Mouse (Mus musculus): Measurements from ENCODE around the gene Entpd7. TPM values are rescaled to one million over a fixed set of nuclear protein-coding genes. Genes with fewer than 3 reads are reported as not detected.

Gene Entpd7
- polyA plus RNA-seq, 1 experiment from 2014 or later: 6.6 TPM

DNA sequence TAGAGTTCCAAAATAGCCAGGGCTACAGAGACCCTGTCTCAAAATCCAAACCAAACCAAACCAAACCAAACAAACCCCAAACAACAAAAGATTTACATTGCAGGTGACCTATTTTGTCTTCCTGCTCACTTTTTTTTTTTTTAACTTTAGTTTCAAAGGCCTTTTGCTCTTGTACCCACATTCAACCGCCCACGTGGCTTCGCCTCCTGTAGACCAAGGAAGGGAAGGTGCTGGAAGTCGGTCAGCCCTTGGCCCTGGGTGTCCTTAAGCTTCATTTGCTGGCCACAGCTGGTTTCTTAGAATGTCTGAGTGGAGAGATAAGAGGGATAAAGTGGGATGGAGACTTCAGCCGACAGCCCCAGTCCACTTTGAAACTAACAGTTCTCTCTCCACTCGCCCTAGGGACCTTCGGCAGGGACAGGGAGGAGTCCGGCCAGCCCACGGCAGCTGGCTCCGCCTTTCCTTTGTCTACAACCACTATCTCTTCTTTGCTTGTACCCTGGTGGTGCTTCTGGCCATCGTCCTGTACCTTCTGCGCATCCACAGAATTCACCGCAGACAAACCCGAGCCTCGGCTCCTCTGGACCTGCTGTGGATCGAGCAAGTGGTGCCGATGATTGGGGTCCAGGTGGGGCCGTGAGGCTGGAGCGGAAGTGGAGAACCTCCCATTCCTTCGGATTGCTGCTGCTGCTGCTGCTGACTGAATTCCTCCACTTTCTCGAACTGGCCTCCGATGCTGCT, 40.0 kb downstream of the Entpd7 start:
- Histone ChIP-seq H3K4me3 (peak overlapping the region; percentile 48), H3K27ac (replicated peaks) (peak overlapping the region; percentile 45; the same call in 1 of the 2 replicates), H3K36me3 (peaks cover 57% of the 10 kb centered on the region), H3K9ac (peak overlapping the region; percentile 77), H3K4me1 (peaks cover 11% of the 10 kb centered on the region), H3K9me3 (no peaks in the 10 kb centered on the region), H3K4me2 (peak overlapping the region; percentile 70), H3K27me3 (replicated peaks) (no peaks in the 10 kb centered on the region)
- WGBS: 31% methylated on average over 22 of the region's 22 CpGs
- ATAC-seq (ENCODE audit: extremely low read depth, insufficient number of reproducible peaks, low FRiP score, low TSS enrichment): no peak

DNA sequence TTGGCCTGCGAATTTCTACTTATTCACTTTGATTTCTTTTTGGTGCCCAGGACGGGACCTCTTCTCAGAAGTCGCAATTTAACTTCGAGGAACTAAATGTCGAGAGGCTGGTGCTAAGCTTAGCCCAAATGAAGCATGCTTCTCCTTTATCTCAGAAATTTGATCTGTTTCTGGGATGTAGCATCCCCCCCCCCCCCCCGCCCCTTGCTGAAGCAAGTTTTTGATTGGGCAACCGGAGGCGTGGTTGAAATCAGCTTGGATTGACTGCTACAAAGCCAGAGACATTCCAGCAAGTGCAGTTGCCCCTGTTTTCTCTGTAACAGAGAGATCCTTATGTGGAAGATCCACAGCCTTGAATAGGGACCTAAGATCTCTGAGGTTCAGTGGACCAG, 40.6 kb downstream of the Entpd7 start:
- peaks cover 58% of the 10 kb centered on the region for H3K36me3 ChIP-seq
- 32% methylated on average over 8 of the region's 8 CpGs for WGBS
- peaks cover 11% of the 10 kb centered on the region for H3K4me1 ChIP-seq
- no peaks in the 10 kb centered on the region for H3K9me3 ChIP-seq
- H3K9ac ChIP-seq: peak overlapping the region; percentile 77
- H3K27me3 ChIP-seq (replicated peaks): no peaks in the 10 kb centered on the region
- peak overlapping the region; percentile 48 for H3K4me3 ChIP-seq
- ATAC-seq (ENCODE audit: extremely low read depth, insufficient number of reproducible peaks, low FRiP score, low TSS enrichment): no peak
- peak overlapping the region; percentile 45; the same call in 1 of the 2 replicates for H3K27ac ChIP-seq (replicated peaks)
- peak overlapping the region; percentile 70 for H3K4me2 ChIP-seq

DNA sequence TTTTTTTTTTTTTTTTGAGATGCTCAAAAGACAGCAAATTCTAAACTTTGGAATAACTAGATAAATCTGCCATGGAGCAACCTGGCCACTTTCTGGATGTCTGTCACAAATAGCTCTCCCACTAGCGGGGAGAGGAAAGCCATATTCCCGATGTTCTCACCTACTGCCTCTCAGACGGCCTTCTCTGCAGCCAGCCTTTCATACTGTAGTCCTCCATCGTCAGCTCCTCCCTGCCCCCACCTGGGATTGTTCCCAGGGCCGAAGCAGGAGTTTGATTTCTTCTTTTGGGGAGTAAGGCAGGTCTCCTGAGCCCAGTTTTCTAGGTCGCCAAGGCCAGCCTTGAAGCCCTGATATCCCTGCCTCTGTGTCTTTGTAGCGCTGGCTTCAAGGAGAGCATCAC, 41.7 kb downstream of the Entpd7 start:
- ATAC-seq (ENCODE audit: extremely low read depth, insufficient number of reproducible peaks, low FRiP score, low TSS enrichment): no peak
- Histone ChIP-seq H3K36me3 (peaks cover 56% of the 10 kb centered on the region), H3K4me2 (no peak overlapping the region), H3K9ac (no peak overlapping the region), H3K27me3 (replicated peaks) (no peaks in the 10 kb centered on the region), H3K4me1 (peaks cover 11% of the 10 kb centered on the region), H3K4me3 (no peak overlapping the region), H3K27ac (replicated peaks) (no peak overlapping the region), H3K9me3 (no peaks in the 10 kb centered on the region)
- WGBS: 57% methylated on average over 7 of the region's 7 CpGs

DNA sequence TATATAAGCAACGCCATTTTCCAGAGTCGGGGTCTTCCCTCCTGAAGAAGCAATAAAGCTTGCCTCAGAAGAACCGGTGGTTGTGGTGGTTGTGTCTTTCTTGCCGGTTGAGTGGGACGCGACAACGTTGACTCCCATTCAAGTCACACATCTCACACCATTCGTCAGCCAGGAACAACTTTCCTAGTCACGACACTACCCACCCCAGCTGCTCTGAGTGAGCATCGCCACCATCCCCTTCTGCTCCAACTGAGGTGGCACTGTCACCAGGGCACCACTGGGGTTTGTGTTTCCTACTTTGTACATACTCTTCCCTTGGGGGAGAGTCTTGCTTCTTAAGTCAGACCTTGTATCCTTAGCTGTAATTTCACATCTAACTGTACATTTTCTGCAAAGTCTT, 48.9 kb downstream of the Entpd7 start:
- Histone ChIP-seq H3K4me3 (no peak overlapping the region), H3K9me3 (no peaks in the 10 kb centered on the region), H3K4me2 (no peak overlapping the region), H3K9ac (no peak overlapping the region), H3K4me1 (no peaks in the 10 kb centered on the region), H3K27me3 (replicated peaks) (no peaks in the 10 kb centered on the region), H3K27ac (replicated peaks) (no peak overlapping the region), H3K36me3 (peaks cover 93% of the 10 kb centered on the region)
- ATAC-seq (ENCODE audit: extremely low read depth, insufficient number of reproducible peaks, low FRiP score, low TSS enrichment): no peak
- WGBS: 96% methylated on average over 10 of the region's 10 CpGs

DNA sequence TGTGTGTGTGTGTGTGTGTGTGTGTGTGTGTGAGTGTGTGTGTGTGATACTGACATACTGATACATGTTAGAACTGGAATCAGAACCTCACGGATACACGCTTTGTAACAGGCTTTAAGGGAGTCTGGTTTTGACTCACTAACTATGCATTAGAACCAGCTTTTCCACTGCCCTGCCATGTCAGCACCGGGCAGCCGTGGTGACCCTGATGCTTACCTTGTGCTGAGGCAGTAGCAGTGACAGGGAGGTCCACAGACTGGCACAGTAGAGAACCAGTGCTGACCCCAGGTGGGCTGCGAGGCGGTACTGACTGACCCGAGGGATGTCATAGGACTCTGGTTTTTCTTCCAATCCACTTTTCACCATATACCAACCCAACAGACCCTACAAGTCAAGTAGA, 53.9 kb downstream of the Entpd7 start:
- ATAC-seq (ENCODE audit: extremely low read depth, insufficient number of reproducible peaks, low FRiP score, low TSS enrichment): no peak
- Histone ChIP-seq H3K4me2 (no peak overlapping the region), H3K36me3 (peaks cover 95% of the 10 kb centered on the region), H3K9me3 (no peaks in the 10 kb centered on the region), H3K4me3 (no peak overlapping the region), H3K27me3 (replicated peaks) (no peaks in the 10 kb centered on the region), H3K27ac (replicated peaks) (no peak overlapping the region), H3K4me1 (peaks cover 5% of the 10 kb centered on the region; the same call in 1 of the 2 replicates), H3K9ac (no peak overlapping the region)
- WGBS: 88% methylated on average over 7 of the region's 7 CpGs

DNA sequence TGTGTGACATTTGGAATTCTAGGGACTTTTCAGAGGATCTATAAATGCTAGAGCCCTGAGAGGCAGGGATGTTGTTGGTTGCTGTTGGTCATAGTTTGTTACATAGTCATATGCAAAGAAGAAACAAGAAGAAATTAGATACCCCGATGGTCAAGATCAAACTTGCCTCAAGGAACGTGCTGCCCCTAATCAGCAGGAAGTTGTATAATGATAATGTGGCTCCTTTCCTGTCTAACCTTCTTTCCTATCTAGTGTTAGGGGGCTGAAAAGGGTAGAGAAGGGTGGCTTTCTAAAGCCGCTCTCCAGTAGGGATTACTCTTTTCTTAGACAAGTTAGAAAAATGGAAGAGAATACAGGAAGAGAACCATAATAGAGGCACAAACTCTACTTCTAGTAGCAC, 56.3 kb downstream of the Entpd7 start:
- peaks cover 97% of the 10 kb centered on the region for H3K36me3 ChIP-seq
- 67% methylated on average over 3 of the region's 3 CpGs for WGBS

DNA sequence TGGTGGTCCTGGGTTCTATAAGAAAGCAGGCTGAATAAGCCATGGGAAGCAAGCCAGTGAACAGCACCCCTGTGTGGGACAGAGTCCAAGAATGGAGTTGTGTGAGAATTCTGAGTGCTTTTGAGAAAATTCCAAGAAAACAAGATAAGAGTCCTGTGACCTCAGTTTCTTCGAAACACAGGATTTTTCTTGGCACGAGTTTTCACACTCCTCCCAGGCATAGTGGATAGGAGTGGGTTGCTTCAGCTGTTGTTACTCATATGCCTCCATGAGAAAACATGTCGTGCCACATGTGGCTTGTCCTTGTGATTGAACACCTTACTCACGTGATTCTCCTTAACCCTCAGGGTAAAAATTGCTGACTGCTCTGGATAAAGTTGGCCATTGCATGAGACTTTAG, 58.4 kb downstream of the Entpd7 start:
- H3K4me1 ChIP-seq: peaks cover 14% of the 10 kb centered on the region; the same call in 1 of the 2 replicates
- peaks cover 81% of the 10 kb centered on the region for H3K36me3 ChIP-seq
- WGBS: 62% methylated on average over 4 of the region's 4 CpGs
- no peak for ATAC-seq (ENCODE audit: extremely low read depth, insufficient number of reproducible peaks, low FRiP score, low TSS enrichment)
- no peaks in the 10 kb centered on the region for H3K9me3 ChIP-seq
- H3K27me3 ChIP-seq (replicated peaks): no peaks in the 10 kb centered on the region
- H3K27ac ChIP-seq (replicated peaks): no peak overlapping the region; the same call in 1 of the 2 replicates
- H3K4me2 ChIP-seq: no peak overlapping the region
- no peak overlapping the region for H3K9ac ChIP-seq
- H3K4me3 ChIP-seq: no peak overlapping the region

More for the DNA sequence above, 56.3 kb downstream of the Entpd7 start:
- Histone ChIP-seq H3K27me3 (replicated peaks) (no peaks in the 10 kb centered on the region), H3K4me2 (no peak overlapping the region), H3K4me3 (no peak overlapping the region), H3K9me3 (no peaks in the 10 kb centered on the region), H3K27ac (replicated peaks) (no peak overlapping the region), H3K9ac (no peak overlapping the region), H3K4me1 (peaks cover 8% of the 10 kb centered on the region; the same call in 1 of the 2 replicates)
- ATAC-seq (ENCODE audit: extremely low read depth, insufficient number of reproducible peaks, low FRiP score, low TSS enrichment): no peak

DNA sequence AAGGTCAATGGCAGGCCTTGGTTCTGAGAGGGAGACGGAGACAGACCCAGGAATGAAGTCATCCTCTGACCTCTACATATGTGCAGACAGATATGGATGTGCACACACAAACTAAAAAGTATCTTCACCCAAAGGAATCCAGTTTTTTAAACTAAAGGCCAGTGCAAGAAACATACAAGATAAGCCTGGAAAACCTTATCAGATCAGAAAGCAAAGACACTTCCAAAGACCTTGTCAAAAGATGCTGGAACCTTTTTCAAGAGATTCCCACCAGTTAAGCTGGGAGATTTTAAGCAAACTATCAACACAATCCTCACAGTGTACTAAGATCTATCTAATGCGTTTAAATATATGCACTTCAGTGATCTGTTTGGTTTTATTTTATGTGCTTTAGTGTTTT, 60.5 kb downstream of the Entpd7 start:
- H3K4me3 ChIP-seq: no peak overlapping the region
- H3K27me3 ChIP-seq (replicated peaks): no peaks in the 10 kb centered on the region
- H3K27ac ChIP-seq (replicated peaks): no peak overlapping the region
- WGBS: 90% methylated on average over 2 of the region's 2 CpGs
- no peaks in the 10 kb centered on the region for H3K9me3 ChIP-seq
- H3K4me1 ChIP-seq: peaks cover 18% of the 10 kb centered on the region
- H3K36me3 ChIP-seq: peaks cover 62% of the 10 kb centered on the region
- H3K9ac ChIP-seq: no peak overlapping the region
- H3K4me2 ChIP-seq: no peak overlapping the region
- no peak for ATAC-seq (ENCODE audit: extremely low read depth, insufficient number of reproducible peaks, low FRiP score, low TSS enrichment)

DNA sequence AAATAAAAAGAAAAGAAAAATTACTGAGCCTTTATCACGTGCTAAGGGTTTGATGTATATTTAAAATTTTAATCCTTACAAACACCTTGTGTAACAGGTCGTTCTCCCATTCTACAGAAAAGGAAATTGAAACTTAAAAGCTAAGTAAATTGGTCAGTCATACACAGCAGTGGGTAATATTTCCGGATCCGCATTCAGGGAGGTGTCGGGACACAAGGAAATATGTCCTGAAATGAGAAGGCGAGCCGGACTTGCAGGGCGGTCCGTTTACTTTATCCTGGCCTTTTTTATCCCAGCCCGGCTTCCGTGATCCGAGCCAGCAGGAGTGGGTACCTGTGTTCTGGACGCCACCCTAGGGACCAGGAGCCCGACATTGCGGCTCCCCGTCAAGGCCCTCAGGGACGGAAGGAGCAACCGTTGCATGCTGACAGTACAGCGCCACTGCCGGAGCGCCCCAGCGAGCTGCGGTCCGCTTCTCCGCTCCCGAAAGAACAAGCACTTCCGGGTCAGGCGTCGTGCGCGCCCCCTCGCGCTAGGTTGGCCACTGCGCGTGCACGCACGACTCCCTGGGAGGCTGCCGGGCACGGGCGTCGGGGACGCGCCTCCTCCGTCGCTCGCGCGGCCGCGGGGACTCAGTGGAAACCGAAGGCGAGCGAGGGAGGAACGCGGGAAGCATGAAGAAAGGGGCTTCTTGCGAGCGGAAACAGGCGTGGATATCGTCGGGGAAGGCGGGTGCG, 63.2 kb downstream of the Entpd7 start, which contains the start of the genes Cutc and Cox15:
Gene Cutc (plus strand): TSS at position 508 of the 737 bp plus-strand sequence.
Gene Cox15 (minus strand): TSS at position 512 of the 737 bp plus-strand sequence.
- H3K9ac ChIP-seq: peak within 1 kb of the TSS; percentile 91
- peaks cover 36% of the 10 kb centered on the region for H3K36me3 ChIP-seq
- H3K27me3 ChIP-seq (replicated peaks): no peaks in the 10 kb centered on the region
- H3K4me3 ChIP-seq: peak within 1 kb of the TSS; percentile 79
- H3K4me2 ChIP-seq: peak within 1 kb of the TSS; percentile 76
- WGBS: under 1% methylated on average over 62 of the region's 62 CpGs
- peaks cover 18% of the 10 kb centered on the region for H3K4me1 ChIP-seq
- peak; percentile 89 for ATAC-seq (ENCODE audit: extremely low read depth, insufficient number of reproducible peaks, low FRiP score, low TSS enrichment)
- no peaks in the 10 kb centered on the region for H3K9me3 ChIP-seq
- peak within 1 kb of the TSS; percentile 98 for H3K27ac ChIP-seq (replicated peaks)

DNA sequence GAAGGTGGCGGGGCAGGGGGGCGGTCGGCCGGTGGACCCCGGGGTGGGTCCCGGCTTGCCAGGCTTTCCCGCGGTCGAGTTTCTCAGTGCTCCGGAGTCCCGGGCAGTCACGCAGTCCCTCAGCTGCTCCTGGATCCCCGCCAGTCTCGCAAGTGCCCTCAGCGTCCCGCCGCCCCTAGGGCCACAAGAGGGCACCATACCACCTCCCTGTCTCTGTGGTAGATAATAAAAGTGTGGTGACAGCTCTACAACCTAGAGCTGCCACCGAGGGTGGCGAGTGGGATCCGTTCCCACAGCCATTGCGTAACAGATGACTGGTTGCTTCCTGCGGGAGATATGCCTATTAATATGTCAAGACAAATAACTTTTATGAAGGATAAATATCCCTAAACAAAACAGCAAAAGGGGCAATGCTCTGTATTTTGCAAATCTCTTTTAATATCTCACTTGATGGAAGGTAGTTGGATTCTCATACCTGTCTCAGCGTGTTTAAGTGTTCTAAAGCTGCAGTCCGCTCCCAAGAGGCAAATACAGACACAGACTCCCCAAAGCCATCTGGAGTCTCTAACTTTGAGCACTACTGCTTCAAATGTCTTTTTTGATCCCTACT, 63.9 kb downstream of the Entpd7 start:
- H3K27ac ChIP-seq (replicated peaks): peak overlapping the region; percentile 98
- H3K27me3 ChIP-seq (replicated peaks): no peaks in the 10 kb centered on the region
- peaks cover 14% of the 10 kb centered on the region for H3K4me1 ChIP-seq
- peak overlapping the region; percentile 91 for H3K9ac ChIP-seq
- peak overlapping the region; percentile 79 for H3K4me3 ChIP-seq
- H3K4me2 ChIP-seq: peak overlapping the region; percentile 76
- H3K9me3 ChIP-seq: no peaks in the 10 kb centered on the region
- ATAC-seq (ENCODE audit: extremely low read depth, insufficient number of reproducible peaks, low FRiP score, low TSS enrichment): peak; percentile 85
- H3K36me3 ChIP-seq: peaks cover 29% of the 10 kb centered on the region
- WGBS: 1% methylated on average over 23 of the region's 24 CpGs

DNA sequence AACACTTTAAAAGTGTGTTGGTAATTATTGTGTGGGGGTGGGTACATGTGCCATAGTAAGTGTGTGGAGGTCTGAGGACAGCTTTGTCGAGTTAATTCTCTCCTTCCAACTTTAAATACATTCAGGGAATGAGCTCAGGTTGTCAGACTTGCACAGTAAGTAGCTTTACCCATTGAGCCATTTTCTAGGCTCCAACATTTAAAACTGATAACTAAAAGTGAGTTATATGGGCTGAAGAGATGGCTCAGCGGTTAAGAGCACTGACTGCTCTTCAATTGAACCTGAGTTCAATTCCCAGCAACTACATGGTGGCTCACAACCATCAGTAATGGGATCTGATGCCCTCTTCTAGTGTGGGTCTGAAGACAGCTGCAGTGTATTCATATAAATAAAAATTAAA, 64.8 kb downstream of the Entpd7 start:
- Histone ChIP-seq H3K4me3 (no peak overlapping the region), H3K9me3 (no peaks in the 10 kb centered on the region), H3K4me2 (no peak overlapping the region), H3K4me1 (peaks cover 10% of the 10 kb centered on the region), H3K27me3 (replicated peaks) (no peaks in the 10 kb centered on the region), H3K36me3 (peaks cover 20% of the 10 kb centered on the region), H3K27ac (replicated peaks) (no peak overlapping the region), H3K9ac (no peak overlapping the region)
- WGBS: 74% methylated on average over 2 of the region's 2 CpGs
- no peak for ATAC-seq (ENCODE audit: extremely low read depth, insufficient number of reproducible peaks, low FRiP score, low TSS enrichment)

Data from heart, embryonic 13.5 days (tissue).